Mouse (Mus musculus): Measurements from ENCODE around the gene Tnrc18.

GRCm38 (mm10) chr5:142801977-142802376, 15.5 kb downstream of the Tnrc18 start:
- TF ChIP-seq CTCF (IDR thresholded peaks at IDR 0.05; ENCODE audit: borderline replicate concordance, insufficient read depth, low read depth, low read length), result no peak
- TF ChIP-seq POLR2A (IDR thresholded peaks at IDR 0.05; ENCODE audit: borderline replicate concordance, insufficient read depth, low read length), result no peak
